Mouse (Mus musculus) erythroid progenitor cell, adult 5-6 weeks (primary cell): Measurements from ENCODE around the gene Ifi207. TPM values are rescaled to one million over a fixed set of nuclear protein-coding genes. Genes with fewer than 3 reads are reported as not detected.
"Not testable (repeated sequence)": the region's sequence is repeated elsewhere in the genome, so short reads cannot be mapped to it uniquely, and the experiment has no call there.

Source experiments
- ATAC-seq: replicated peaks from 2 replicates; pipeline ENCODE4 v1.8.0; 2016; ENCODE audit warnings: moderate number of reproducible peaks, mild to moderate bottlenecking, moderate TSS enrichment, inconsistent platforms; ENCODE audit not compliant: poor library complexity, low FRiP score, severe bottlenecking
- total RNA-seq, 2 experiments: library from RNA; stranded (forward) in 1 of 2; stranded (reverse) in 1 of 2; fragments of 150-400 nt in 1 of 2; fragments of 186-747, 209-891 nt in 1 of 2; gene quantifications; 2 replicates each; pipeline versions ENCODE4 v1.2.3 to v1.2.4; 2015 to 2017; ENCODE audit warnings: low replicate concordance in 2 of 2

Gene Ifi207
- total RNA-seq (2015; ENCODE audit: low replicate concordance): 8.6 and 12.6 TPM in 2 replicates
- 2.4 and 2.7 TPM in 2 replicates for total RNA-seq (2017; ENCODE audit: low replicate concordance)

- ATAC-seq: no peak
Observed at GRCm38 (mm10) chr1:173741656-173742055, at the start of gene Ifi207. Gene Ifi207, minus strand, starts transcription at chr1:173741747.

DNA sequence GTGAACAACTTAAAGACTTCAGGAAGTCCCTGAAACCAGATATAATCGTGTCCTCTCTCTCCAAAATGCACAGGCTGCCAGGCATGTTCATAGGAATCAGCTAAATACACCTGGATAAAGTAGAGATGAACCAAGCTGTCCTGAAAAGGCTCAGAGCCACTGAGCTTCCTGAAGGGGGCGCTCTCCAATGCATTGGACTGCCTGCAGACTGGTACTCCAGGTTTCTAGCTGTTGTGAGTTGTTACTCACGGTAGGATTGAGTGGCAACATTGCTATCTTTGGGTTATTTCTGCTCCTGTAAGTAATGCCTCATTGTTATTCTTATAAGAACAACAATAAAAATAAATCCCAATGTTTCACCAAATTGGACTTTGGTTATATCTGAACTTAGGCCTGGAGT lies 31.9 kb upstream of the Ifi207 start:
- not testable (repeated sequence) for ATAC-seq

DNA sequence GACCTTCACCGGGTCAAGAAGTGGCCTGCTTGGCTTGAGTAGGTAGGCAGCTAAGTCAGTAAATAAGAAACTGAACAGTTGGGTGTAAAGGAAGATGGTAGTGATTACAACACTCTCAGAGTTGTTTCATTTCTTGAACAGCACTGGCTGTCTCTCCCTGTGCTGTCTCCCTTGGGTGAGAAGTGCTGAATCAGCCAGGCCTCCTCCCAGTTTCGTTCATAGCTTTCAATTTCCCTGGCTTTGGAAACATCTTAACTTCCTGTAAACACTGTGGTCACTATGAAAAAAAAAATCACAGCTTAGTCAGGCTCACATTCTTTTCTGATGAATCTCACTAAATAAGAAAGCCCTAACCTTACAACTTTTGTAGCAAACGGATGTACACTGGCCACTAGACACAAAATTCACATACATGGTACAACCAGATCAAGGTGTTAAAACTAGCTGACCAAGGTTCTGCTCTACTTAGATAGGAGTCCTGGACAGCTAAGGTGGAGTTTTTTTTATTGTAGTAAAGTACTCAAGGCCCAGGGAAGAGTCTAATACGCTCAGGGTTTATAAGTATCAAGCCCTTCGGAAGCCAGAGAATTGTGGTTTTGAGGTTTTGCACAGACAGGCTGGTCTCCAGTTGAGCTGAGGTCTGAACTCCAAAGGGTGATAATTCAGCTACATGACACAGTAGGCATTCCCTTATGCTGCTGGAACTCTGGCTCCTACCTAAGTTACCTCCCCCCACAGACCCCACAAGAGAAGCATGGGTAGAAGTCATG lies 25.5 kb upstream of the Ifi207 start, which contains the start of gene Ifi204:
Gene Ifi204 (minus strand): TSS at position 96 of the 770 bp plus-strand sequence.
- peak; percentile 53; the same call in 1 of the 2 replicates for ATAC-seq

GRCm38 (mm10) chr1:173760032-173760431 lies 18.5 kb upstream of the Ifi207 start:
- ATAC-seq: not testable (repeated sequence)

DNA sequence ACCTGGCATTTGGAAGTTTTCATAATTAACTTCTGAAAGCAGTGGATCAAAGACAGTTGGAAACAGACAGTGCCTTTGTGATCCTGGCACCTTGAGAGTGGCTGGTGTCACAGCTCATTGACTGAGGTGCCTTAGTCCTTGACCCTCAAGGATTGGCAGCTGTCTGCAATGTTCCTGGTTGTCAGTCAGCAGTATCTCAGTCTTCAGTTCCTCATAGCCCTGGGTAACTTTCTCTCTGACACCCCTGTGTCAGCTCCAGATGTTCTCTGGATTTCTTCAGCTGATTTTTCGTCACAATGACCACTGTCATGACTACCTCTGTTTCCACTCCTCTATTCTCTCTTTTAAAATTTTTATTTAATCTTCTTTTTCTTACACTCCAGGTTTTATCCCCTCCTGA lies 715 bp upstream of the Ifi207 start:
- ATAC-seq: no peak

DNA sequence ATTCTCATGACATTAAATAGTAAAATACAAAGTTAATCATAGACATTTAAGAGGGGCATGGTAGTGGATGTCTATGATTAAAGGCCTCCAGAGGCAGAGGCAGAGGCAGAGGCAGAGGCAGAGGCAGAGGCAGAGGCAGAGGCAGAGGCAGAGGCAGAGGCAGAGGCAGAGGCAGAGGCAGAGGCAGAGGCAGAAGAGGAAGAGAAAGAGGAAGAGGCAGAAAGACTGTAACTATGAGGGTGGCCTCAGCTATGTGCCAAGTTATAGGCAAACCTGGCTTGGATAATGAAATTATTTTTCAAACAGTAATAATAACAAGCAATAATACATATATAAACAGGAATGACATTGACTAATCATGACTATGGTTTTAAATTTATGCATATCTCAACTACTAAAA lies 1.0 kb downstream of the Ifi207 start:
- no peak for ATAC-seq

GRCm38 (mm10) chr1:173736986-173737385 lies 4.6 kb downstream of the Ifi207 start:
- ATAC-seq: no peak

DNA sequence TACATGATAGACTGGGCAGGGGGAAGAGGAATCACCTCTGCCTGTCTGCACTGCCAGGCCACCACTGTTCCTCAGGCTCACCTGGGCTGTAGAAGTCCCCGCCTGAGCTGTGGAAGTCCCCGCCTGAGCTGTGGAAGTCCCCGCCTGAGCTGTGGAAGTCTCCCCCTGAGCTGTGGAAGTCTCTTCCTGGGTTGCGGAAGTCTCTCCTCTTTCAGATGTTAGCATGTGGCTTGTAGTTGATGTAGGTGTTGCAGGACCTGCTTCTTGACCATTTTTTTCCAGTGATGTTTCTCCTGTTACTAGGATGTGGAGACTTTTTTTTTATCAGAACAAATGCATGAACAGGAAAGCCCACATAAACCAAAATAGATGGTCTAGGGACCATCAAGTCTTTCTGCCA lies 6.5 kb downstream of the Ifi207 start:
- ATAC-seq: not testable (repeated sequence)

GRCm38 (mm10) chr1:173733219-173733618 lies 8.3 kb downstream of the Ifi207 start:
- no peak for ATAC-seq

GRCm38 (mm10) chr1:173694270-173694669 lies 47.3 kb downstream of the Ifi207 start:
- no peak for ATAC-seq

GRCm38 (mm10) chr1:173678605-173679004 lies 62.9 kb downstream of the Ifi207 start:
- ATAC-seq: not testable (repeated sequence)

DNA sequence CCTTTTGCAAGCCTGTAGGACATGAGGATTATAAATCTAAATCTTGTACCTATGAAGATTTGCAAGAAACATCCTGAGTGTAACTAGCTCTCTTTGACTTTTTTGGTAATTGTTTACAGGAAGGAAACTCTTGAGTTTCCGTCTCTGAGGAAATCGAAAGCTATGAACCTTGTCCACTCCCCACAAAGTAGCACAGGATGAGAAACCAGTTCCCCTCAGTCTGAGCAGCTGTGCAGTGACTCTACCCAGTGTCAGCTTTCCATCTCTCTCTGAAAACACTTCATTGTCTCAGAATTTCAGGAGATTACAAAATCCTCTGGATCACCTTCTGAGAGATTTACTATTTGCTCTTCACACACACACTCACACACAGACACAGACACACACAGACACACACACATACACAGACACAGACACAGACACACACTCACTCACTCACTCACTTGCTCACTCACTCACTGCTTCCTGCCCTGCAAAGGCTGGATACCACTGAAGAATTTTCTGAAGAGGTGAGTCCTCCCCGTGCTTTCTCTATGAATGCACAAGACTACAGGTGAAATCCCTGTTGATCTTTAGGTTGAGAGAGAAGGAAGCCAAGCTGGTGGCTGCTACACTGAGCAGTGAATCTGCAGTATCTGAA lies 68.0 kb downstream of the Ifi207 start, which contains the start of gene Ifi208:
Gene Ifi208 (plus strand): TSS at position 218 of the 640 bp plus-strand sequence.
- ATAC-seq: not testable (repeated sequence)

Other genes with a start within 250 kb of the Ifi207 start
- gene Ifi214, start 205.8 kb downstream of the Ifi207 start, total RNA-seq (2015; ENCODE audit: low replicate concordance): 2.1 TPM in 1 of 2 replicates, not detected in the other
- gene Ifi214, start 205.8 kb downstream of the Ifi207 start, total RNA-seq (2017; ENCODE audit: low replicate concordance): 0.77 TPM in 1 of 2 replicates, not detected in the other
- 8.6 and 10.1 TPM in 2 replicates for gene Ifi213, start 142.5 kb downstream of the Ifi207 start, total RNA-seq (2015; ENCODE audit: low replicate concordance)
- 2.3 and 3.9 TPM in 2 replicates for gene Ifi213, start 142.5 kb downstream of the Ifi207 start, total RNA-seq (2017; ENCODE audit: low replicate concordance)
- 29.6 and 30.6 TPM in 2 replicates for gene Ifi209, start 110.8 kb downstream of the Ifi207 start, total RNA-seq (2015; ENCODE audit: low replicate concordance)
- 14.1 and 46.1 TPM in 2 replicates for gene Ifi209, start 110.8 kb downstream of the Ifi207 start, total RNA-seq (2017; ENCODE audit: low replicate concordance)
- 1.3 TPM in 1 of 2 replicates, not detected in the other for gene Ifi208, start 68.1 kb downstream of the Ifi207 start, total RNA-seq (2015; ENCODE audit: low replicate concordance)
- gene Ifi208, start 68.1 kb downstream of the Ifi207 start, total RNA-seq (2017; ENCODE audit: low replicate concordance): not detected in 2 replicates
- gene Ifi204, start 25.2 kb upstream of the Ifi207 start, total RNA-seq (2015; ENCODE audit: low replicate concordance): 5.4 and 9.7 TPM in 2 replicates
- gene Ifi204, start 25.2 kb upstream of the Ifi207 start, total RNA-seq (2017; ENCODE audit: low replicate concordance): 10.1 and 13.5 TPM in 2 replicates
- gene Ifi211, start 171.3 kb upstream of the Ifi207 start, total RNA-seq (2015; ENCODE audit: low replicate concordance): 5.0 and 16.3 TPM in 2 replicates
- 2.7 and 5.3 TPM in 2 replicates for gene Ifi211, start 171.3 kb upstream of the Ifi207 start, total RNA-seq (2017; ENCODE audit: low replicate concordance)
- gene Mndal, start 200.7 kb upstream of the Ifi207 start, total RNA-seq (2015; ENCODE audit: low replicate concordance): 54.8 and 103 TPM in 2 replicates
- gene Mndal, start 200.7 kb upstream of the Ifi207 start, total RNA-seq (2017; ENCODE audit: low replicate concordance): 12.8 and 34.0 TPM in 2 replicates
- gene Ifi203, start 200.9 kb upstream of the Ifi207 start, total RNA-seq (2015; ENCODE audit: low replicate concordance): 25.2 and 30.6 TPM in 2 replicates
- 7.5 and 8.6 TPM in 2 replicates for gene Ifi203, start 200.9 kb upstream of the Ifi207 start, total RNA-seq (2017; ENCODE audit: low replicate concordance)
- gene Ifi202b, start 241.0 kb upstream of the Ifi207 start, total RNA-seq (2015; ENCODE audit: low replicate concordance): not detected in 2 replicates
- not detected in 2 replicates for gene Ifi202b, start 241.0 kb upstream of the Ifi207 start, total RNA-seq (2017; ENCODE audit: low replicate concordance)